Mouse (Mus musculus): ENCODE results near the gene Olfr1393. TPM values are rescaled to one million over a fixed set of nuclear protein-coding genes. Genes with fewer than 3 reads are reported as not detected.

The Olfr1393 gene
- polyA plus RNA-seq, 1 experiment = not detected

- H3K27me3 ChIP-seq (ENCODE audit: control insufficient read depth, insufficient read depth, low read length, poor library complexity, severe bottlenecking) = no peaks in the 10 kb centered on the region
- no peaks in the 10 kb centered on the region for H3K4me1 ChIP-seq (ENCODE audit: control insufficient read depth, insufficient read depth, low read length)
- no peaks in the 10 kb centered on the region for H3K9me3 ChIP-seq (replicated peaks; ENCODE audit: control insufficient read depth, insufficient read depth, low read length, poor library complexity, severe bottlenecking)
- TF ChIP-seq EP300 (IDR thresholded peaks at IDR 0.05; ENCODE audit: insufficient read depth, low read depth, low read length) (no peak), CTCF (IDR thresholded peaks at IDR 0.05; ENCODE audit: low read depth, low read length) (no peak), POLR2A (IDR thresholded peaks at IDR 0.05; ENCODE audit: insufficient read depth, low read length) (no peak)
- no peak overlapping the region for H3K9ac ChIP-seq (ENCODE audit: low read depth, poor library complexity, severe bottlenecking)
- no peak overlapping the region for H3K27ac ChIP-seq (ENCODE audit: insufficient read depth, low read length)
- no peak overlapping the region for H3K4me3 ChIP-seq (ENCODE audit: low read depth, low read length)
- no peaks in the 10 kb centered on the region for H3K36me3 ChIP-seq (ENCODE audit: control insufficient read depth, insufficient read depth, low read length, poor library complexity, severe bottlenecking)
These were observed 51.6 kb downstream of the Olfr1393 start for GRCm38 (mm10) chr11:49329686-49330085.

Other genes starting within 250 kb of the Olfr1393 start
- gene 9930111J21Rik2, start 227.1 kb upstream of the Olfr1393 start, polyA plus RNA-seq (2011; ENCODE audit: insufficient read depth, insufficient read length, low read depth, missing spikeins) = 0.21 and 0.31 TPM in 2 replicates
- gene Tgtp2, start 214.1 kb upstream of the Olfr1393 start, polyA plus RNA-seq (2011; ENCODE audit: insufficient read depth, insufficient read length, low read depth, missing spikeins) = not detected in 2 replicates
- gene Ifi47, start 201.7 kb upstream of the Olfr1393 start, polyA plus RNA-seq (2011; ENCODE audit: insufficient read depth, insufficient read length, low read depth, missing spikeins) = not detected in 2 replicates
- not detected in 2 replicates for gene Olfr1396, start 163.4 kb upstream of the Olfr1393 start, polyA plus RNA-seq (2011; ENCODE audit: insufficient read depth, insufficient read length, low read depth, missing spikeins)
- not detected in 2 replicates for gene Olfr1395, start 136.0 kb upstream of the Olfr1393 start, polyA plus RNA-seq (2011; ENCODE audit: insufficient read depth, insufficient read length, low read depth, missing spikeins)
- not detected in 2 replicates for gene Olfr1394, start 123.9 kb upstream of the Olfr1393 start, polyA plus RNA-seq (2011; ENCODE audit: insufficient read depth, insufficient read length, low read depth, missing spikeins)
- gene Btnl9, start 91.1 kb upstream of the Olfr1393 start, polyA plus RNA-seq (2011; ENCODE audit: insufficient read depth, insufficient read length, low read depth, missing spikeins) = not detected in 2 replicates
- 29.3 and 33.6 TPM in 2 replicates for gene Zfp62, start 75.0 kb upstream of the Olfr1393 start, polyA plus RNA-seq (2011; ENCODE audit: insufficient read depth, insufficient read length, low read depth, missing spikeins)
- gene Mgat1, start 34.1 kb upstream of the Olfr1393 start, polyA plus RNA-seq (2011; ENCODE audit: insufficient read depth, insufficient read length, low read depth, missing spikeins) = 16.5 and 21.1 TPM in 2 replicates
- gene Olfr1392, start 7.0 kb downstream of the Olfr1393 start, polyA plus RNA-seq (2011; ENCODE audit: insufficient read depth, insufficient read length, low read depth, missing spikeins) = not detected in 2 replicates
- gene Olfr10, start 26.4 kb downstream of the Olfr1393 start, polyA plus RNA-seq (2011; ENCODE audit: insufficient read depth, insufficient read length, low read depth, missing spikeins) = not detected in 2 replicates
- gene Olfr1391, start 44.4 kb downstream of the Olfr1393 start, polyA plus RNA-seq (2011; ENCODE audit: insufficient read depth, insufficient read length, low read depth, missing spikeins) = not detected in 2 replicates
- not detected in 2 replicates for gene Olfr1390, start 56.9 kb downstream of the Olfr1393 start, polyA plus RNA-seq (2011; ENCODE audit: insufficient read depth, insufficient read length, low read depth, missing spikeins)
- not detected in 2 replicates for gene Olfr1389, start 144.8 kb downstream of the Olfr1393 start, polyA plus RNA-seq (2011; ENCODE audit: insufficient read depth, insufficient read length, low read depth, missing spikeins)
- 2.6 and 4.3 TPM in 2 replicates for gene Olfr1388, start 158.3 kb downstream of the Olfr1393 start, polyA plus RNA-seq (2011; ENCODE audit: insufficient read depth, insufficient read length, low read depth, missing spikeins)
- gene Olfr1387, start 177.0 kb downstream of the Olfr1393 start, polyA plus RNA-seq (2011; ENCODE audit: insufficient read depth, insufficient read length, low read depth, missing spikeins) = not detected in 2 replicates
- gene Olfr1386, start 186.7 kb downstream of the Olfr1393 start, polyA plus RNA-seq (2011; ENCODE audit: insufficient read depth, insufficient read length, low read depth, missing spikeins) = not detected in 2 replicates
- gene Olfr1385, start 210.8 kb downstream of the Olfr1393 start, polyA plus RNA-seq (2011; ENCODE audit: insufficient read depth, insufficient read length, low read depth, missing spikeins) = not detected in 2 replicates
- 0.21 TPM in 1 of 2 replicates, not detected in the other for gene Olfr1384, start 228.4 kb downstream of the Olfr1393 start, polyA plus RNA-seq (2011; ENCODE audit: insufficient read depth, insufficient read length, low read depth, missing spikeins)
- gene Olfr1383, start 241.3 kb downstream of the Olfr1393 start, polyA plus RNA-seq (2011; ENCODE audit: insufficient read depth, insufficient read length, low read depth, missing spikeins) = 0.26 and 0.34 TPM in 2 replicates
- gene Olfr1382, start 249.9 kb downstream of the Olfr1393 start, polyA plus RNA-seq (2011; ENCODE audit: insufficient read depth, insufficient read length, low read depth, missing spikeins) = not detected in 2 replicates